Mouse (Mus musculus): ENCODE data around the gene Hoxa2. TPM values are rescaled to one million over a fixed set of nuclear protein-coding genes. Genes with fewer than 3 reads are reported as not detected.

Gene Hoxa2
- total RNA-seq, 1 experiment: 0.27 TPM

- DNase-seq (ENCODE audit: low read depth, low spot score): no peak
- in situ Hi-C loops (cut with MboI; ENCODE audit: low sequenced_read_pairs in 2 of 2, unreplicated experiment in 2 of 2): loop anchor here in 1 of 2 experiments (25.0 kb wide), 1 partner anchor 588 kb away; no protein-coding TSS in a partner anchor
- Histone ChIP-seq H3K4me1 (ENCODE audit: control insufficient read depth in 2 of 2, insufficient read depth in 2 of 2, low read length in 2 of 2, poor library complexity in 1 of 2) (peaks cover 0 to 2% of the 10 kb centered on the region in 2 experiments; a peak in 1 of 4 replicates), H3K36me3 (ENCODE audit: control insufficient read depth, insufficient read depth, low read length, poor library complexity, severe bottlenecking) (no peaks in the 10 kb centered on the region), H3K4me3 (ENCODE audit: insufficient read depth in 1 of 2, low read depth in 1 of 2, low read length in 2 of 2, poor library complexity in 1 of 2, severe bottlenecking in 1 of 2) (no peak overlapping the region), H3K27ac (ENCODE audit: insufficient read depth, low read depth, low read length, poor library complexity, severe bottlenecking) (no peak overlapping the region), H3K9me3 (ENCODE audit: control insufficient read depth, insufficient read depth, low read depth, low read length) (no peaks in the 10 kb centered on the region), H3K9ac (ENCODE audit: insufficient read depth, low read depth, low read length, poor library complexity, severe bottlenecking) (no peak overlapping the region)
- TF ChIP-seq MAFK (IDR thresholded peaks at IDR 0.05; ENCODE audit: insufficient read depth, low read depth, low read length): no peak
- TF ChIP-seq CHD2 (IDR thresholded peaks at IDR 0.05; ENCODE audit: low read depth, low read length): no peak
- TF ChIP-seq HCFC1 (IDR thresholded peaks at IDR 0.05; ENCODE audit: borderline replicate concordance, insufficient read depth, low read length): no peak
- no peak for TF ChIP-seq ZC3H11A (IDR thresholded peaks at IDR 0.05; ENCODE audit: borderline replicate concordance, low read depth, low read length)
- TF ChIP-seq ZNF384 (IDR thresholded peaks at IDR 0.05; ENCODE audit: low read depth, low read length): no peak
Measured at GRCm38 (mm10) chr6:52200073-52200750, 35.6 kb upstream of the Hoxa2 start.

GRCm38 (mm10) chr6:52197271-52197670 is 32.6 kb upstream of the Hoxa2 start:
- DNase-seq (ENCODE audit: low read depth, low spot score): no peak
- in situ Hi-C loops (cut with MboI; ENCODE audit: low sequenced_read_pairs in 2 of 2, unreplicated experiment in 2 of 2): no loop called here
- TF ChIP-seq MAFK (IDR thresholded peaks at IDR 0.05; ENCODE audit: insufficient read depth, low read depth, low read length): no peak
- no peak for TF ChIP-seq HCFC1 (IDR thresholded peaks at IDR 0.05; ENCODE audit: borderline replicate concordance, insufficient read depth, low read length)
- TF ChIP-seq CHD2 (IDR thresholded peaks at IDR 0.05; ENCODE audit: low read depth, low read length): no peak
- TF ChIP-seq ZC3H11A (IDR thresholded peaks at IDR 0.05; ENCODE audit: borderline replicate concordance, low read depth, low read length): no peak
- TF ChIP-seq ZNF384 (IDR thresholded peaks at IDR 0.05; ENCODE audit: low read depth, low read length): no peak
- H3K9me3 ChIP-seq (ENCODE audit: control insufficient read depth, insufficient read depth, low read depth, low read length): no peaks in the 10 kb centered on the region
- no peak overlapping the region for H3K4me3 ChIP-seq (ENCODE audit: insufficient read depth in 1 of 2, low read depth in 1 of 2, low read length in 2 of 2, poor library complexity in 1 of 2, severe bottlenecking in 1 of 2)
- H3K4me1 ChIP-seq (ENCODE audit: control insufficient read depth in 2 of 2, insufficient read depth in 2 of 2, low read length in 2 of 2, poor library complexity in 1 of 2): no peaks in the 10 kb centered on the region
- H3K27ac ChIP-seq (ENCODE audit: insufficient read depth, low read depth, low read length, poor library complexity, severe bottlenecking): no peak overlapping the region
- no peaks in the 10 kb centered on the region for H3K36me3 ChIP-seq (ENCODE audit: control insufficient read depth, insufficient read depth, low read length, poor library complexity, severe bottlenecking)
- no peak overlapping the region for H3K9ac ChIP-seq (ENCODE audit: insufficient read depth, low read depth, low read length, poor library complexity, severe bottlenecking)

GRCm38 (mm10) chr6:52196811-52197210 is 32.2 kb upstream of the Hoxa2 start:
- H3K4me3 ChIP-seq (ENCODE audit: insufficient read depth in 1 of 2, low read depth in 1 of 2, low read length in 2 of 2, poor library complexity in 1 of 2, severe bottlenecking in 1 of 2): no peak overlapping the region
- no peaks in the 10 kb centered on the region for H3K36me3 ChIP-seq (ENCODE audit: control insufficient read depth, insufficient read depth, low read length, poor library complexity, severe bottlenecking)
- H3K27ac ChIP-seq (ENCODE audit: insufficient read depth, low read depth, low read length, poor library complexity, severe bottlenecking): no peak overlapping the region
- no peak for DNase-seq (ENCODE audit: low read depth, low spot score)
- in situ Hi-C loops (cut with MboI; ENCODE audit: low sequenced_read_pairs in 2 of 2, unreplicated experiment in 2 of 2): no loop called here
- H3K9ac ChIP-seq (ENCODE audit: insufficient read depth, low read depth, low read length, poor library complexity, severe bottlenecking): no peak overlapping the region
- TF ChIP-seq ZNF384 (IDR thresholded peaks at IDR 0.05; ENCODE audit: low read depth, low read length) (no peak), HCFC1 (IDR thresholded peaks at IDR 0.05; ENCODE audit: borderline replicate concordance, insufficient read depth, low read length) (no peak), CHD2 (IDR thresholded peaks at IDR 0.05; ENCODE audit: low read depth, low read length) (no peak), ZC3H11A (IDR thresholded peaks at IDR 0.05; ENCODE audit: borderline replicate concordance, low read depth, low read length) (no peak), MAFK (IDR thresholded peaks at IDR 0.05; ENCODE audit: insufficient read depth, low read depth, low read length) (no peak)
- H3K4me1 ChIP-seq (ENCODE audit: control insufficient read depth in 2 of 2, insufficient read depth in 2 of 2, low read length in 2 of 2, poor library complexity in 1 of 2): no peaks in the 10 kb centered on the region
- no peaks in the 10 kb centered on the region for H3K9me3 ChIP-seq (ENCODE audit: control insufficient read depth, insufficient read depth, low read depth, low read length)

- TF ChIP-seq MAFK (IDR thresholded peaks at IDR 0.05; ENCODE audit: insufficient read depth, low read depth, low read length) (no peak), ZC3H11A (IDR thresholded peaks at IDR 0.05; ENCODE audit: borderline replicate concordance, low read depth, low read length) (no peak), ZNF384 (IDR thresholded peaks at IDR 0.05; ENCODE audit: low read depth, low read length) (no peak), HCFC1 (IDR thresholded peaks at IDR 0.05; ENCODE audit: borderline replicate concordance, insufficient read depth, low read length) (no peak)
- Histone ChIP-seq H3K36me3 (ENCODE audit: control insufficient read depth, insufficient read depth, low read length, poor library complexity, severe bottlenecking) (no peaks in the 10 kb centered on the region), H3K4me3 (ENCODE audit: insufficient read depth in 1 of 2, low read depth in 1 of 2, low read length in 2 of 2, poor library complexity in 1 of 2, severe bottlenecking in 1 of 2) (no peak overlapping the region), H3K4me1 (ENCODE audit: control insufficient read depth in 2 of 2, insufficient read depth in 2 of 2, low read length in 2 of 2, poor library complexity in 1 of 2) (peaks cover 0 to 2% of the 10 kb centered on the region in 2 experiments; a peak in 1 of 4 replicates), H3K27ac (ENCODE audit: insufficient read depth, low read depth, low read length, poor library complexity, severe bottlenecking) (no peak overlapping the region), H3K9ac (ENCODE audit: insufficient read depth, low read depth, low read length, poor library complexity, severe bottlenecking) (no peak overlapping the region), H3K9me3 (ENCODE audit: control insufficient read depth, insufficient read depth, low read depth, low read length) (no peaks in the 10 kb centered on the region)
- no peak for DNase-seq (ENCODE audit: low read depth, low spot score)
- in situ Hi-C loops (cut with MboI; ENCODE audit: low sequenced_read_pairs in 2 of 2, unreplicated experiment in 2 of 2): no loop called here
Measured at GRCm38 (mm10) chr6:52194690-52195089, 30.1 kb upstream of the Hoxa2 start.

Measured in ES-E14 (cell line).